Mouse (Mus musculus) forebrain, embryonic 16.5 days (tissue): ENCODE data around the gene Tiam1. TPM values are rescaled to one million over a fixed set of nuclear protein-coding genes. Genes with fewer than 3 reads are reported as not detected.

ENCODE experiments used
- ATAC-seq: fragments of 200-750 bp; cut with Nextera tagmentation; 2 replicates; pipeline ENCODE4 v1.8.0; 2017; ENCODE audit warnings: mild to moderate bottlenecking, moderate library complexity
- H3K27ac ChIP-seq: fragments of 300-500 bp; sonication (generic); 2 replicates; pipeline ENCODE4 v1.5.1; 2014; ENCODE audit warnings: low read length, control low read depth
- H3K27me3 ChIP-seq: fragments of 300-500 bp; sonication (generic); replicated peaks from 2 replicates; pipeline ENCODE4 v1.6.1; 2014; ENCODE audit warnings: low read length; ENCODE audit not compliant: control insufficient read depth, insufficient read depth
- H3K36me3 ChIP-seq: fragments of 300-500 bp; sonication (generic); 2 replicates; pipeline ENCODE4 v1.6.1; 2014; ENCODE audit not compliant: control insufficient read depth, insufficient read depth
- H3K4me1 ChIP-seq: fragments of 300-500 bp; sonication (generic); replicated peaks from 2 replicates; pipeline ENCODE4 v1.6.1; 2014; ENCODE audit warnings: low read length; ENCODE audit not compliant: control insufficient read depth, insufficient read depth
- H3K4me2 ChIP-seq: fragments of 300-500 bp; sonication (generic); 2 replicates; pipeline ENCODE4 v1.6.1; 2014; ENCODE audit warnings: mild to moderate bottlenecking, low read length, control low read depth
- H3K4me3 ChIP-seq: fragments of 300-500 bp; sonication (generic); replicated peaks from 2 replicates; pipeline ENCODE4 v1.5.1; 2014; ENCODE audit warnings: mild to moderate bottlenecking, low read length, control low read depth
- H3K9ac ChIP-seq: fragments of 300-500 bp; sonication (generic); replicated peaks from 2 replicates; pipeline ENCODE4 v1.6.1; 2014; ENCODE audit warnings: low read depth, low read length, control low read depth
- H3K9me3 ChIP-seq: fragments of 300-500 bp; sonication (generic); 2 replicates; pipeline ENCODE4 v1.6.1; 2016; ENCODE audit warnings: low read length; ENCODE audit not compliant: control insufficient read depth
- WGBS: fragments of 180-500 bp; shearing (Covaris S2); extraction: QIAGEN DNeasy Blood & Tissue Kit; methylation state at CpG from one replicate; pipeline ENCODE4 v1.1.7; 2014; 5-methylcytosine and 5-hydroxymethylcytosine counted together
- polyA plus RNA-seq: library from polyadenylated mRNA; unstranded; fragments of >200 nt; fragmentation: Nextera tagmentation; extraction: Ambion mirVana; gene quantifications from 2 replicates; pipeline ENCODE4 v1.2.1, GENCODE M21; 2015

Gene Tiam1
- polyA plus RNA-seq, 1 experiment from 2014 or later: 29.5 TPM

DNA sequence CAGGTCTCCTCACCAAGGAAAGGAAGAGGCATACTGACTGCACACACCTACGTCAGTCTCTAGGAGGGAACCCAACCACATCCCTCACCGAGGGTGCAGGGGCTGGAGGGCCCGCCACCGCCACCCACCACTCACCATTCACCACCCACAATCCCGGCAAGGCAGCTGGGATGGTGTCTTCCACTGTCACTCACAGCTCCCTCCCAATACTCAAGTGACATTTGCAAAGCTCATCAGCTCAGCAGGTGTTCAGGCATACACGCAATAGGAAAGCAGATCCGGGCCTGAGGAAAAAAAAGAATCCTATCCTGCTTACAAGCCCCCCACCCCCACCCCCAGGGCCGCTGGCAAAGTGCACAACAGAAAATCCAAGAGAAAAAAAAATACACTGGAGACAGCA, 74.4 kb downstream of the Tiam1 start:
- Histone ChIP-seq H3K4me2 (no peak overlapping the region), H3K9ac (no peak overlapping the region), H3K27me3 (no peaks in the 10 kb centered on the region), H3K36me3 (0 out of 2 replicates have a peak, but pooled peaks cover 3% of the 10 kb centered on the region), H3K9me3 (no peaks in the 10 kb centered on the region), H3K27ac (0 out of 2 replicates have a peak overlapping the region, but pooled peaks have one; percentile 29), H3K4me1 (peaks cover 36% of the 10 kb centered on the region), H3K4me3 (no peak overlapping the region)
- ATAC-seq: peak; percentile 28
- 52% methylated on average over 8 of the region's 8 CpGs for WGBS

DNA sequence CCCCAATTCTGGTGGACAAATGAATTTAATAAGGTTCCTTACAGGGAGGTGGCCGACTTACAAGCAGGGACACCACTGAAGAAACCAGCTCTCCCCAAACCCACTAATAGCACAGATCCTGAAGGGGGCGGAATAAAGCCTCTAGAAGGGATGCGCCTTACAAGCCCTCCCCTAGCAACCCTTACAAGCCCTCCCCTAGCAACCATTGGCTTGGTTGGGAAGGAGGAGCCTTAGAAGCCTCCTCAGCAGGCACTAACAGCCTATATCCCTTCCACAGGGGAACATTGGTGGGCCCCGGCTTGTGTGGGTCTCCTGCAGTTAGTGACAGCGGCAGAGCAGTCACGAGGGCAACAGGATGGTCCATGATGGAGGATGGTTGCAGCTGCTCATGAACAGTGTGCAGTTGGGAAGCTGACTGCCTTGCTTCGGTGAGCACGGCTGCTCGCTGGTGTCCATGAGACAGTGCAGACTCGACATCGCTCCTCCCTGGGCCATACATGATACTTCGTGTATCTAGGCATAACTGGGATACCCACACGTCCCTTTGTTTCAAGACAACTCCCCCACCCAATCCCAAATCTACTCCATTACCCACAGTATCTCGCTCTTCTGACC, 90.6 kb downstream of the Tiam1 start:
- WGBS: 74% methylated on average over 14 of the region's 14 CpGs
- H3K9me3 ChIP-seq: no peaks in the 10 kb centered on the region
- H3K4me1 ChIP-seq: no peaks in the 10 kb centered on the region
- H3K4me3 ChIP-seq: no peak overlapping the region
- H3K27me3 ChIP-seq: no peaks in the 10 kb centered on the region
- no peak overlapping the region for H3K27ac ChIP-seq
- H3K36me3 ChIP-seq: no peaks in the 10 kb centered on the region
- H3K4me2 ChIP-seq: no peak overlapping the region
- H3K9ac ChIP-seq: no peak overlapping the region
- ATAC-seq: peak; percentile 75

- Histone ChIP-seq H3K9me3 (no peaks in the 10 kb centered on the region), H3K4me3 (no peak overlapping the region), H3K9ac (no peak overlapping the region), H3K27me3 (no peaks in the 10 kb centered on the region), H3K4me2 (no peak overlapping the region), H3K36me3 (no peaks in the 10 kb centered on the region), H3K27ac (no peak overlapping the region), H3K4me1 (no peaks in the 10 kb centered on the region)
- ATAC-seq: no peak
- WGBS: 83% methylated on average over 11 of the region's 11 CpGs
Observed at GRCm38 (mm10) chr16:90052409-90052808, 91.2 kb downstream of the Tiam1 start.

DNA sequence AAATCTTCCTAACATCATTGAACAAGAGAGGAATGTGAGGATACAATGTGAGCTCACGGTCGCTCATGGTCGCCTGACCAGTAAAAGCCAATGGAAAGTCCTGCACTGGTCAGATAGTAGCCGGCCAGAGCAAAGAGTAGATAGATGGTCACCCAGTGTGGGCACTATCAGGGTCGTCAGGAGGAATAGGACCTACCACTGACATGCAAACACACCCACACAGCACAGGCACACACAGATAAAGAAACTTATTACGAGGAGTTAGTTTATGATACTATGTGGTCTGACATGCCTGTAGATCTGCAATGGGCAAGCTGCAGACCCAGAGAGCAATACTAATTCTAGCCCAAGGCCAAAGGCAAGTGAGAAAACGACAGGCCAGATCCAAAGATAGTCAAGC, 92.5 kb downstream of the Tiam1 start:
- WGBS: 90% methylated on average over 7 of the region's 7 CpGs
- H3K9me3 ChIP-seq: no peaks in the 10 kb centered on the region
- ATAC-seq: no peak

DNA sequence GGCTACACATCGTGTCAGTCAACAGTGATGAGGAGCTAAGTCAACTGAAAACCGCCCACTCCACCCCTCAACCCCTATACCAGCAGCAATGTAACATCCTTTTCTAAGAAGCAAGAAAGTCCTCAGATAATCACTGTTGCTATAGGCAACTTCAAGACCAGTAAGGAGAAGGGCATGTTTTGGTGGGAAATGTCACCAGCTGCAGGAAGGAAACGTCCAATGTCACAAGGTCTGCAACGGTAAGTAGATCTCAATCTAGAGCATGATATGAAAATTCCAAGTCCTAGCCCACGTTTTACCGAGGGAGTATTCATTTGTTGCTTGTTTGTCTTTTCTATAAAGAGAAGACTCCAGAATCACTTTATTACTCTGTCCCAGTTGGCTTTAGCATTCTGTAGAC, 95.7 kb downstream of the Tiam1 start:
- Histone ChIP-seq H3K9ac (no peak overlapping the region), H3K4me3 (no peak overlapping the region), H3K27ac (no peak overlapping the region), H3K27me3 (no peaks in the 10 kb centered on the region), H3K4me1 (no peaks in the 10 kb centered on the region), H3K36me3 (no peaks in the 10 kb centered on the region), H3K9me3 (no peaks in the 10 kb centered on the region), H3K4me2 (no peak overlapping the region)
- 95% methylated on average over 6 of the region's 6 CpGs for WGBS
- ATAC-seq: no peak

More for the DNA sequence above, 92.5 kb downstream of the Tiam1 start:
- H3K4me3 ChIP-seq: no peak overlapping the region
- H3K4me2 ChIP-seq: no peak overlapping the region
- no peaks in the 10 kb centered on the region for H3K4me1 ChIP-seq
- H3K9ac ChIP-seq: no peak overlapping the region
- H3K27me3 ChIP-seq: no peaks in the 10 kb centered on the region
- H3K27ac ChIP-seq: no peak overlapping the region
- H3K36me3 ChIP-seq: no peaks in the 10 kb centered on the region

- ATAC-seq: no peak
- Histone ChIP-seq H3K9me3 (no peaks in the 10 kb centered on the region), H3K27me3 (no peaks in the 10 kb centered on the region), H3K4me2 (no peak overlapping the region), H3K4me1 (peaks cover 1% of the 10 kb centered on the region), H3K9ac (no peak overlapping the region), H3K27ac (no peak overlapping the region), H3K36me3 (no peaks in the 10 kb centered on the region), H3K4me3 (no peak overlapping the region)
- WGBS: 83% methylated on average over 12 of the region's 12 CpGs
Observed at GRCm38 (mm10) chr16:90046494-90047158, 96.9 kb downstream of the Tiam1 start.

- H3K4me3 ChIP-seq: no peak overlapping the region
- no peaks in the 10 kb centered on the region for H3K27me3 ChIP-seq
- H3K36me3 ChIP-seq: no peaks in the 10 kb centered on the region
- H3K9me3 ChIP-seq: no peaks in the 10 kb centered on the region
- no peak overlapping the region for H3K27ac ChIP-seq
- H3K4me2 ChIP-seq: no peak overlapping the region
- 97% methylated on average over 8 of the region's 8 CpGs for WGBS
- no peak for ATAC-seq
- H3K4me1 ChIP-seq: peaks cover 9% of the 10 kb centered on the region
- H3K9ac ChIP-seq: no peak overlapping the region
Observed at GRCm38 (mm10) chr16:90045611-90046010, 98.0 kb downstream of the Tiam1 start.

GRCm38 (mm10) chr16:90044004-90044754, 99.4 kb downstream of the Tiam1 start:
- Histone ChIP-seq H3K4me2 (no peak overlapping the region), H3K9me3 (no peaks in the 10 kb centered on the region), H3K36me3 (no peaks in the 10 kb centered on the region), H3K4me3 (no peak overlapping the region), H3K4me1 (peaks cover 12% of the 10 kb centered on the region), H3K9ac (no peak overlapping the region), H3K27me3 (no peaks in the 10 kb centered on the region), H3K27ac (no peak overlapping the region)
- 89% methylated on average over 21 of the region's 21 CpGs for WGBS
- no peak for ATAC-seq

GRCm38 (mm10) chr16:90042874-90043273, 100.7 kb downstream of the Tiam1 start:
- H3K9ac ChIP-seq: no peak overlapping the region
- H3K27ac ChIP-seq: no peak overlapping the region
- peak; percentile 28; the same call in 1 of the 2 replicates for ATAC-seq
- no peak overlapping the region for H3K4me3 ChIP-seq
- WGBS: 89% methylated on average over 10 of the region's 10 CpGs
- H3K4me1 ChIP-seq: peaks cover 12% of the 10 kb centered on the region
- no peak overlapping the region for H3K4me2 ChIP-seq
- H3K9me3 ChIP-seq: no peaks in the 10 kb centered on the region
- no peaks in the 10 kb centered on the region for H3K27me3 ChIP-seq
- no peaks in the 10 kb centered on the region for H3K36me3 ChIP-seq
